Mouse (Mus musculus) ES-E14 (cell line): ENCODE data around the gene Tvp23a. TPM values are rescaled to one million over a fixed set of nuclear protein-coding genes. Genes with fewer than 3 reads are reported as not detected.

ENCODE experiments used
- DNase-seq: peaks from one replicate; pipeline ENCODE4 v3.0.0-alpha.2; 2013; ENCODE audit warnings: low read depth, low spot score
- H3K27ac ChIP-seq: 2 replicates; pipeline ENCODE4 v1.5.1; 2012; ENCODE audit warnings: low read depth, mild to moderate bottlenecking, low read length, moderate library complexity, mixed read lengths; ENCODE audit not compliant: poor library complexity, insufficient read depth, severe bottlenecking
- H3K36me3 ChIP-seq: 2 replicates; pipeline ENCODE4 v1.6.1; 2012; ENCODE audit warnings: mild to moderate bottlenecking, low read length, moderate library complexity, mixed read lengths; ENCODE audit not compliant: control insufficient read depth, poor library complexity, insufficient read depth, severe bottlenecking
- H3K4me1 ChIP-seq, 2 experiments: fragments of 150-350 bp in 1 of 2; sonication (generic) in 1 of 2; 2 replicates each; pipeline ENCODE4 v1.6.1; 2012; ENCODE audit warnings: low read length in 2 of 2, mild to moderate bottlenecking in 1 of 2, mixed read lengths in 1 of 2; ENCODE audit not compliant: control insufficient read depth in 2 of 2, insufficient read depth in 2 of 2, poor library complexity in 1 of 2
- H3K4me3 ChIP-seq, 2 experiments: fragments of 150-350 bp in 1 of 2; sonication (generic) in 1 of 2; 2 replicates each; pipeline ENCODE4 v1.5.1; 2012; ENCODE audit warnings: low read length in 2 of 2, low read depth in 1 of 2, mild to moderate bottlenecking in 1 of 2, mixed read lengths in 1 of 2; ENCODE audit not compliant: insufficient read depth in 1 of 2, poor library complexity in 1 of 2, severe bottlenecking in 1 of 2
- H3K9ac ChIP-seq: 2 replicates; pipeline ENCODE4 v1.6.1; 2012; ENCODE audit warnings: low read depth, mild to moderate bottlenecking, low read length, mixed read lengths; ENCODE audit not compliant: poor library complexity, insufficient read depth, severe bottlenecking
- H3K9me3 ChIP-seq: fragments of 150-350 bp; sonication (generic); 2 replicates; pipeline ENCODE4 v1.6.1; 2012; ENCODE audit warnings: low read depth, mild to moderate bottlenecking, low read length; ENCODE audit not compliant: control insufficient read depth, insufficient read depth
- CHD2 ChIP-seq: IDR thresholded peaks from 2 replicates; pipeline ENCODE4 v1.6.1; 2014; ENCODE audit warnings: mild to moderate bottlenecking, low read depth, low read length, inconsistent platforms
- HCFC1 ChIP-seq: IDR thresholded peaks from 2 replicates; pipeline ENCODE4 v1.6.1; 2012; ENCODE audit warnings: low read length, inconsistent platforms, borderline replicate concordance; ENCODE audit not compliant: insufficient read depth
- MAFK ChIP-seq: IDR thresholded peaks from 2 replicates; pipeline ENCODE4 v1.6.1; 2014; ENCODE audit warnings: mild to moderate bottlenecking, low read depth, low read length, inconsistent platforms; ENCODE audit not compliant: insufficient read depth
- ZC3H11A ChIP-seq: IDR thresholded peaks from 2 replicates; pipeline ENCODE4 v1.6.1; 2012; ENCODE audit warnings: low read depth, mild to moderate bottlenecking, inconsistent platforms, low read length, borderline replicate concordance
- ZNF384 ChIP-seq: IDR thresholded peaks from 2 replicates; pipeline ENCODE4 v1.6.1; 2012; ENCODE audit warnings: low read depth, low read length, inconsistent platforms
- in situ Hi-C, 2 experiments: fragments of 600-800 bp; cut with MboI; formaldehyde crosslinking; loops; one replicate each; pipeline ENCODE4 v1.15.1; 2025; ENCODE audit warnings: low sequenced_read_pairs in 2 of 2, inconsistent platforms in 1 of 2; ENCODE audit not compliant: unreplicated experiment in 2 of 2
- total RNA-seq: library from RNA; depleted of rRNA; stranded (reverse); fragments of 300-350 nt; gene quantifications from 2 replicates; pipeline ENCODE4 v1.2.3, GENCODE M21; 2012; rRNA removed

Gene Tvp23a
- total RNA-seq, 1 experiment = 2.3 TPM

- Histone ChIP-seq H3K9me3 (no peaks in the 10 kb centered on the region), H3K36me3 (no peaks in the 10 kb centered on the region), H3K27ac (no peak overlapping the region), H3K4me3 (no peak overlapping the region), H3K9ac (no peak overlapping the region), H3K4me1 (peaks cover 7% of the 10 kb centered on the region in 2 experiments; a peak in 3 of 4 replicates)
- no peak for DNase-seq
- TF ChIP-seq CHD2 = no peak
- TF ChIP-seq ZC3H11A = no peak
- no peak for TF ChIP-seq ZNF384
- no peak for TF ChIP-seq MAFK
- no peak for TF ChIP-seq HCFC1
- in situ Hi-C loops = loop anchor here in 1 of 2 experiments (25.0 kb wide), 1 partner anchor 292 kb away; no protein-coding TSS in a partner anchor
Measured at GRCm38 (mm10) chr16:10379531-10379930, 67.6 kb downstream of the Tvp23a start.

DNA sequence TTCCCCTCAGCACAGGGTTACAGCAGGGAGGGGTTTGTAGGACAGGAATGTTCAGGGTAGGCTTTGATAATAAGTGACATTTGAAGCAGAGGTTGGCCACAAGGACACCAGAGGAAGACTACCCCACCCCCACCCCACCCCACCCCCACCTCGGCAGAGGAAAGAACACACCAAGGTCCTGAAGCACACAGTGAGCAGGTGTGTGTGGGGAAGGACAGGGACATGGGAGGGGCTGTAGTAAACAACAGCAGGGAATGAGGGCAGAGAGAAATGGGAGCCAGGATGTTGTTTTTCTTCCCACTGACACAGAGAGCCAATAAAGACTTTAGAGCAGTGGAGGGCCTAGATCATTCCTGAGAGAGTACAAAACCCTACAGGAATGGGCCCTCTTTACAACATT is 69.9 kb downstream of the Tvp23a start:
- H3K4me3 ChIP-seq = no peak overlapping the region
- no peak for DNase-seq
- no peak overlapping the region for H3K9ac ChIP-seq
- H3K27ac ChIP-seq = no peak overlapping the region
- H3K9me3 ChIP-seq = no peaks in the 10 kb centered on the region
- TF ChIP-seq ZNF384 = no peak
- TF ChIP-seq MAFK = no peak
- TF ChIP-seq HCFC1 = no peak
- no peak for TF ChIP-seq CHD2
- no peak for TF ChIP-seq ZC3H11A
- H3K4me1 ChIP-seq = peaks cover 5 to 10% of the 10 kb centered on the region in 2 experiments; a peak in 2 of 4 replicates
- in situ Hi-C loops = loop anchor here in 1 of 2 experiments (25.0 kb wide), 1 partner anchor 290 kb away; no protein-coding TSS in a partner anchor
- no peaks in the 10 kb centered on the region for H3K36me3 ChIP-seq

- H3K36me3 ChIP-seq = no peaks in the 10 kb centered on the region
- H3K27ac ChIP-seq = no peak overlapping the region
- H3K4me3 ChIP-seq = peak overlapping the region in 1 of 2 experiments; percentile 39; a peak in 1 of 4 replicates
- in situ Hi-C loops = loop anchor here in 1 of 2 experiments (25.0 kb wide), 1 partner anchor 287 kb away; no protein-coding TSS in a partner anchor
- H3K4me1 ChIP-seq = peaks cover 7 to 25% of the 10 kb centered on the region in 2 experiments; a peak in 2 of 4 replicates
- no peak overlapping the region for H3K9ac ChIP-seq
- TF ChIP-seq ZNF384 (no peak), CHD2 (no peak), MAFK (no peak), ZC3H11A (no peak), HCFC1 (no peak)
- peak; percentile 62 for DNase-seq
- H3K9me3 ChIP-seq = no peaks in the 10 kb centered on the region
Measured at GRCm38 (mm10) chr16:10374254-10375011, 72.7 kb downstream of the Tvp23a start.

DNA sequence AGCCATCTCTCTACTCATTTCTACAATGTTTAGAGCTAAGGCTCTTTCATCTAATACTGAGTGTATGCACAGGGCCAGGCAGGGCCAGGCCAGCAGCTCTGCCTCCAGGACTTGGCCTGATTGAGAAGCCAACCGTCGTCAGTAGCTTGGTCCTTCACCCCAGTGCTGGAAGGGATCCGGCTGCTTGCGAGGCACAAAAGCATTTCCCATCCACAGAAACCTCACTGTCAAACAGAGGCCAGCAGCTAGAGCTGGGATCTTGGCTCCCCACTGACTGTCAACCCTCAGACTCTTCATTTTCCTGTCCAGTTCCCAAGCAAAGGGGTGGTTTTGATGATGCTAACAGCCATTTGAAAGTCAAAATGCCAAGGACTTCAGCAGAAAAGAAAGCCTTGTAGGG is 74.8 kb downstream of the Tvp23a start:
- Histone ChIP-seq H3K4me1 (peaks cover 5 to 30% of the 10 kb centered on the region in 2 experiments; a peak in 2 of 4 replicates), H3K9me3 (no peaks in the 10 kb centered on the region), H3K9ac (no peak overlapping the region), H3K4me3 (no peak overlapping the region), H3K36me3 (no peaks in the 10 kb centered on the region), H3K27ac (no peak overlapping the region)
- DNase-seq = no peak
- TF ChIP-seq ZNF384 (no peak), MAFK (no peak), HCFC1 (no peak), CHD2 (no peak), ZC3H11A (no peak)
- in situ Hi-C loops = no loop called here

Other genes starting within 250 kb of the Tvp23a start
- 2.5 and 2.8 TPM in 2 replicates for gene Emp2, start 133.4 kb downstream of the Tvp23a start, total RNA-seq
- 0.11 and 0.22 TPM in 2 replicates for gene Tekt5, start 51.9 kb downstream of the Tvp23a start, total RNA-seq
- 53.5 and 67.4 TPM in 2 replicates for gene Nubp1, start 35.4 kb downstream of the Tvp23a start, total RNA-seq
- 0.05 and 0.22 TPM in 2 replicates for gene Ciita, start 32.7 kb upstream of the Tvp23a start, total RNA-seq
- 5.8 TPM in 2 replicates for gene Dexi, start 95.7 kb upstream of the Tvp23a start, total RNA-seq
- 14.6 and 16.2 TPM in 2 replicates for gene Clec16a, start 98.0 kb upstream of the Tvp23a start, total RNA-seq